Mouse (Mus musculus) small intestine, adult 2 months (tissue): ENCODE data around the gene Arpc4. TPM values are rescaled to one million over a fixed set of nuclear protein-coding genes. Genes with fewer than 3 reads are reported as not detected.

Source experiments
- H3K27ac ChIP-seq: fragments of 200-500 bp; 2 replicates; pipeline ENCODE4 v1.5.1; 2012; ENCODE audit warnings: low read depth, low read length, control low read depth, inconsistent platforms; ENCODE audit not compliant: insufficient read depth
- H3K27me3 ChIP-seq: fragments of 200-500 bp; 2 replicates; pipeline ENCODE4 v1.6.1; 2012; ENCODE audit warnings: mild to moderate bottlenecking, moderate library complexity, low read length, inconsistent platforms; ENCODE audit not compliant: control insufficient read depth, insufficient read depth
- H3K36me3 ChIP-seq: fragments of 200-500 bp; 2 replicates; pipeline ENCODE4 v1.6.1; 2012; ENCODE audit warnings: mild to moderate bottlenecking, low read length, control low read depth, inconsistent platforms; ENCODE audit not compliant: control insufficient read depth, insufficient read depth
- H3K4me1 ChIP-seq: fragments of 200-500 bp; 2 replicates; pipeline ENCODE4 v1.6.1; 2012; ENCODE audit warnings: low read length, inconsistent platforms, mixed read lengths; ENCODE audit not compliant: control insufficient read depth, insufficient read depth, insufficient read length
- H3K4me3 ChIP-seq: fragments of 200-500 bp; 2 replicates; pipeline ENCODE4 v1.5.1; 2012; ENCODE audit warnings: low read depth, mild to moderate bottlenecking, control low read depth, inconsistent platforms, low read length, moderate library complexity
- CTCF ChIP-seq: fragments of 200-500 bp; IDR thresholded peaks from 2 replicates; pipeline ENCODE4 v1.5.1; 2012; ENCODE audit warnings: low read depth, mild to moderate bottlenecking, control low read depth, inconsistent platforms, low read length, moderate library complexity, mixed read lengths; ENCODE audit not compliant: insufficient replicate concordance, insufficient read length; ENCODE audit errors: extremely low read depth
- POLR2A ChIP-seq: fragments of 200-500 bp; IDR thresholded peaks from 2 replicates; pipeline ENCODE4 v1.6.1; 2012; ENCODE audit warnings: low read depth, mild to moderate bottlenecking, control low read depth, inconsistent platforms, low read length, moderate library complexity
- WGBS: fragments of 180-500 bp; shearing (Covaris S2); methylation state at CpG from one replicate; pipeline ENCODE4 v1.1.7; 2018; 5-methylcytosine and 5-hydroxymethylcytosine counted together
- polyA plus RNA-seq: library from polyadenylated mRNA; depleted of rRNA; stranded (reverse); fragments of >200 nt; gene quantifications from 2 replicates; pipeline ENCODE4 v1.2.3, GENCODE M21; 2012

Gene Arpc4
- polyA plus RNA-seq, 1 experiment: 96.0 TPM

- Histone ChIP-seq H3K4me3 (peak overlapping the region; percentile 50), H3K4me1 (peaks cover 22% of the 10 kb centered on the region), H3K27ac (no peak overlapping the region), H3K27me3 (no peaks in the 10 kb centered on the region), H3K36me3 (peaks cover 35% of the 10 kb centered on the region)
- TF ChIP-seq POLR2A (no peak), CTCF (no peak)
- 9% methylated on average over 51 of the region's 51 CpGs for WGBS
These were observed 14.6 kb downstream of the Arpc4 start for GRCm38 (mm10) chr6:113392387-113393071.

GRCm38 (mm10) chr6:113393951-113394350 lies 16.0 kb downstream of the Arpc4 start:
- H3K27me3 ChIP-seq: no peaks in the 10 kb centered on the region
- no peak overlapping the region for H3K27ac ChIP-seq
- 79% methylated on average over 6 of the region's 6 CpGs for WGBS
- peaks cover 30% of the 10 kb centered on the region for H3K36me3 ChIP-seq
- peaks cover 22% of the 10 kb centered on the region for H3K4me1 ChIP-seq
- no peak for TF ChIP-seq POLR2A
- TF ChIP-seq CTCF: no peak
- H3K4me3 ChIP-seq: no peak overlapping the region

- TF ChIP-seq POLR2A (no peak), CTCF (no peak)
- WGBS: 93% methylated on average over 11 of the region's 11 CpGs
These were observed 16.9 kb downstream of the Arpc4 start for GRCm38 (mm10) chr6:113394811-113395210.

GRCm38 (mm10) chr6:113395501-113395900 lies 17.6 kb downstream of the Arpc4 start:
- Histone ChIP-seq H3K4me1 (peaks cover 20% of the 10 kb centered on the region), H3K27ac (no peak overlapping the region), H3K4me3 (no peak overlapping the region), H3K27me3 (no peaks in the 10 kb centered on the region), H3K36me3 (peaks cover 23% of the 10 kb centered on the region)
- WGBS: 95% methylated on average over 6 of the region's 6 CpGs
- TF ChIP-seq CTCF (no peak), POLR2A (no peak)

More at GRCm38 (mm10) chr6:113394811-113395210, 16.9 kb downstream of the Arpc4 start:
- Histone ChIP-seq H3K27ac (no peak overlapping the region), H3K36me3 (peaks cover 24% of the 10 kb centered on the region), H3K27me3 (no peaks in the 10 kb centered on the region), H3K4me3 (no peak overlapping the region), H3K4me1 (peaks cover 22% of the 10 kb centered on the region)

- Histone ChIP-seq H3K4me3 (no peak overlapping the region), H3K27me3 (no peaks in the 10 kb centered on the region), H3K4me1 (peaks cover 16% of the 10 kb centered on the region), H3K36me3 (peaks cover 23% of the 10 kb centered on the region), H3K27ac (peak overlapping the region; percentile 62)
- WGBS: 37% methylated on average over 10 of the region's 10 CpGs
- no peak for TF ChIP-seq POLR2A
- no peak for TF ChIP-seq CTCF
These were observed 18.5 kb downstream of the Arpc4 start for GRCm38 (mm10) chr6:113396270-113397030.

- Histone ChIP-seq H3K4me1 (peaks cover 2% of the 10 kb centered on the region; the same call in 1 of the 2 replicates), H3K36me3 (peaks cover 27% of the 10 kb centered on the region), H3K27ac (no peak overlapping the region), H3K27me3 (no peaks in the 10 kb centered on the region), H3K4me3 (no peak overlapping the region)
- TF ChIP-seq CTCF: no peak
- no peak for TF ChIP-seq POLR2A
- 95% methylated on average over 13 of the region's 13 CpGs for WGBS
These were observed 24.2 kb downstream of the Arpc4 start for GRCm38 (mm10) chr6:113402094-113402493.
